Mouse (Mus musculus) adrenal gland, postnatal 4 days (tissue): ENCODE results near the gene Ndufb4. TPM values are rescaled to one million over a fixed set of nuclear protein-coding genes. Genes with fewer than 3 reads are reported as not detected.

Experiments used
- DNase-seq, 2 experiments: peaks; one replicate each; pipeline ENCODE4 v3.0.0; 2021 to 2022; ENCODE audit warnings: low spot score in 2 of 2, mixed read lengths in 2 of 2
- total RNA-seq, 2 experiments: library from RNA; stranded (reverse); gene quantifications; 2 replicates each; pipeline ENCODE4 v1.2.3; 2021

The Ndufb4 gene
- total RNA-seq, 2 experiments from 2014 or later: 108 to 117 TPM

DNA sequence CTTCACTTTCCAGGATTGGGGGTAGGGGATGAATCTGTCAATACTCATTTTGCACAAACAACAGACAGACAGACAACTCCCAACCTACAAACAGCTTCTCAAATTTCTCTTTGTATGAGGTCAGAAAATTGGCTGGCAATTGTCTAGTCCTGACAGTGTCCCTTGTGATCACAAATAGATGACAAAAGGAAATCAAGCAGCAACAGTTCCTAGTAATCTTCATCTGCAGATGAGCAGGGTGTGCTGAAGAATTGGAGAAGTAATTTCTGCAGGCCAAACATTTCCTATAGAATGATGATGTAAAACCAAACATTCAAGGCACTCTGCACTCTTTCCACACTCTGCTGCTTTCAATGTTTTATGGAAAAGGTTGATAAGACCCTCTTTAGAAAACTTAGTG lies 16.5 kb downstream of the Ndufb4 start:
- no peak for DNase-seq

DNA sequence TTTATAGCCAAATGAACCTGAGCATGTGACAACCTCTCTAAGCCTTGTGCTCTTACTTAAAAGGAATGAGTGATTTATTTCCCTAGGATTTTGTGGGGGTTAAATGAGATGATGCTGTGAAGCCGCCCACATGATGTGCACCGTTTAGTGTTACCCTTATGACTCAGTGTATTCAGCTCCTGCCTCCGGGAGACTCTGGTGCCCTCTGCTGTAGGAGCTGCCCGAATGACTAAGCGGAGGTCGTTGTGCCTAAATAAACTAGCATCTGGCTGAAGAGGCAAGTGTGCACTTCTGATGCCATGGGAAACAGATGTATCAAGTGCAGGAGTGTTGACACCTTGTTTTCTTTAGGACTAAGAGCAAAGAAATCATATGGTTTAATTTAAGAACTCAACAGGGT lies 18.1 kb downstream of the Ndufb4 start:
- DNase-seq: no peak

DNA sequence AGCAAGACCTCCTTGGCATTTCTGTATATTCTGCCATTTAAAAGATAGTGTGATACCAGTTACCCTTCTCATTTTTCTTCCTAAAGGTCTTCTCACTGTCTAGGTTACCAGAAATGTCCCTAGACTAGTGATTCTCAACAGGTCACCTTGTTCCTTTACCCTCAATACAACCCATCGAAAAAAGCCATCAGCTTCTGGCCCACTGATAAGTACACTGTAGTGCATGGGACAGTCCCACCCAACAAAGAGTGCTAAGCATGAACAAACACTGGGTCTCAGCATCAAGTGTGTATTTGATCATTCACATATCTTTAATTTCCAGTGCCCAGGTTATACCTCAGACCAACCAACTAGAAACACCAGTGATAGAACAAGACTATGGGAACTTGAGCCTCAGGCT lies 19.2 kb downstream of the Ndufb4 start:
- no peak for DNase-seq

DNA sequence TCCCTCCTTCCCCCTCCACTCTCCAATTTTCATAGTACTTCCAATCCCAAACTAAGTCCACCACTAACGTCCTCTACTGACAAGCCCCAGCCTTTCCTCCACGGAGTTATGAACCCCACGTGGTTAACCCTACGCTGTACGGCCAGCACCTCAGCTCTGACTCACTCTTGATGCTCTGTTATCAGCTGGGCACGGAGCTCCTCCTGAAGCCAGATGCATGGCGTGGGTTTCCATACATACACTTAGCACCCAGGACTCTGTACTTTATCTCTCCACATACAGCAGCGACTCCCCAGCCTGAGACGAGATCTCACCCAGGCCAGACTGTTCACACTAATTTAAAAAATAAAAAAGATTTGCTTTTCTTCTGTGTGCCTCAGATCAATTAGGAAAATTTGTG lies 19.7 kb downstream of the Ndufb4 start:
- DNase-seq: no peak

DNA sequence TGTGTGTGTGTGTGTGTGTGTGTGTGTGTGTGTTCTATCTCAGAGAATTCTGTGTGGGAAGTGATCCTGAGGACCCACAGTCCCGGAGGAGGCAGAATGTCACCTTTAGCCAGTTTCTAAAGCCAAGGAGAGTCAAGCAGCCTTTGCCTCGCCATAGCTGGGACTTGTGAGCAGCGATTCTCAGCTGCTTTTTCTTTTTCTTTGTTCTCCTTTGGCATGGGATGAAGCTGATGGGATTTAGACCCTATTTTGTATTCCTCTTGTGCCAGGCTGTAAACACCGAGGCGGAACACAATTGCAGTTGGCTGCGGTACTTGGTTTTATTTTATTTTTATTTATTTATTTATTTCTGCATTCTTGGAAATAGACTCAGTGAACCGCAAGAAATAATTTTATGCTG lies 25.2 kb downstream of the Ndufb4 start:
- no peak for DNase-seq

DNA sequence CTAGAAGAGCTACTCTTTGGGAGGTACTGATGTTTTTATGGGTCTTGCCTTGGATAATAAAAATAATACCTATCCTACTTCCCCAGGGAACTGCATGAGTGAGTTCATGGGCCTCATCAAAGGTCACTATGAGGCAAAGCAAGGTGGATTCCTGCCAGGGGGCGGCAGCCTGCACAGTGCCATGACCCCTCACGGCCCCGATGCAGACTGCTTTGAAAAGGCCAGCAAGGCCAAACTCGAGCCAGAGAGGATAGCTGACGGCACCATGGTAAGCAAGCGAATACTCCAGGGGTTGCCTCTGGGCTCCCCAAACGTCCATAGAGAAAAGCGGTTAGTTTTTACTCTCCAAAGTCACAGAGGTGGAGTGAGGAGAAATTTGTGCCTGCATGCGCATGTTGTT lies 25.9 kb downstream of the Ndufb4 start:
- DNase-seq: no peak

DNA sequence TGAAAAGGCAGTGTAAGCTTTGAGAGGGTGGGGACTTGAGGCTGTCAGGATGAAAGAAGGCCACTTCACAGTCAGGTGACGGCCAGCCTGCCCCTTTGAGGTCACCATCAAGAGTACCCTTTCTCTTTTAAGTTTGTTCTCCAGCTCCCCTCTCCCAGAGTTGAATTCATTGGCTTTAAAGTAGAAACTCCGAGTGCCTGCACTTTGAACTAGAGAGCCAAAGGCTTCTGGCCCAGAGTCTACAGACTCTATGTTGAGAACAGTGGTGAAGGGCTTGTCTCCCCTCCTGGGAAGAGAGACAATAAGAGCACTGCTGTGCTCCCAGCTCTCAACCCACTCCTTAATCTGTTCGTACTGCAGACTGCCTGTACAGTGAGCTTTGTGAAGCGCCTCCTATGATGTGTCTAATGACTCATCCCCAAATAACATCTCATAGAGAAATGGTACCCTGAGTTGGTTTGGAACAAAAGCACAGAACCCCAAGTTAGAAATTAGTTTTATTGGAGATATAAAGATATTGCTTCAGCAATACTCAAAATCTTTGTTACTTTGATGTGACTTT lies 27.8 kb downstream of the Ndufb4 start:
- no peak for DNase-seq

DNA sequence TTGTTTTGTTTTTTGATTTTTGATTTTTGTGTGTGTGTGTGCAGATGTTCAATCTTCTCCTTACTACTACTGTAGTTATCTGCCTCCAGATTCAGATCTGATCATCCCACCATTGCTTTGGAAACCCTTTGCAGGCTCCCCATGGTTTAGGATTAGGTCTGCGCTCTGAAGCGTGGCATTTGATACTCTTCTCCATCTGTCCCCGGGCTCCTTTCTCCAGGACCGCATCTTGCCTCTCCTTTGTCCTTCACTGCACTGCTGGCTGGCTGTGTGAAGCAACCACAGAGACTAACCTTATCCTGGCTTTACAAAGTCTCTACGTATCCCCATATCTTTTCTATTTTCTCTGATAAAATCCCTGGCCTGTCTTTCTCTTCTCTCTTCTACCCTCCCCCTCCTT lies 31.3 kb downstream of the Ndufb4 start:
- no peak for DNase-seq

DNA sequence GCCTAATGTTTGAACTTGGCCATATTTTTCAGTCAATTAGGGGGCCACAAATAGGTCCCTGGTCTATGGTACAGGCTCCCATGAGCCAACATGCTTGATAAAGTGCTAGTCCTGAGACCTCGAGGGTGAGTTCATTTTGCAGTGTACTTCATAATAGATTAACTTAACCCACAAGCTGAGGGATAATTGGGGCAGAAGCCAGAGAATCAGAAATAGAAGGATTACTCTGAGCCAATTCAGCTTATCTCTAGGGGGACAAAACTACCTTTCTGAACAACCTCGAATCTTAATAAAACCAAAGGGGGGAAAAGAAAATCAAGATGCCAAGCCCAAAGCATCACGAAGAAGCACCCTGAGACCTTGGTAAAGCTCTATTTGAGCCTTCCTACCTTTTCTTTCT lies 31.9 kb downstream of the Ndufb4 start:
- DNase-seq: no peak

DNA sequence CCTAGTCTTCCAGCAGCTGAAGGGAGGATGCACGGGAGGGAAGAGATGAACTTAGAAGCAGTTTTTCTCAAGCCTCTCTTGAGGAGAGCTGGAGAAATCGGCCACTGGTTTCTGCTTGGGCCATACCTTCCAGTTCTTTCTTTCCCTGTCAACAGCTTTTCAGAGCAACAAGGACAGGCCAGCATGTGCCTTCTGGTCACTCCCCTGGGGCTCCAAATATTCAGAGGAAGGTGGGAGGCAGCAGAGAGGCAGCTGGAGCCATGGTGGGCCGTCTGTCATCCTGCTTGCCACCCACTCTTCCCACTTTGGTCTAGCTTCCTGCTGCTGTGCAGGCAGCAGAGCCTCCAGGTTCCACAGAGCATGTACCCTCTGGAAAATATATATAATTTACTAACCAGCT lies 36.6 kb downstream of the Ndufb4 start:
- DNase-seq: no peak

DNA sequence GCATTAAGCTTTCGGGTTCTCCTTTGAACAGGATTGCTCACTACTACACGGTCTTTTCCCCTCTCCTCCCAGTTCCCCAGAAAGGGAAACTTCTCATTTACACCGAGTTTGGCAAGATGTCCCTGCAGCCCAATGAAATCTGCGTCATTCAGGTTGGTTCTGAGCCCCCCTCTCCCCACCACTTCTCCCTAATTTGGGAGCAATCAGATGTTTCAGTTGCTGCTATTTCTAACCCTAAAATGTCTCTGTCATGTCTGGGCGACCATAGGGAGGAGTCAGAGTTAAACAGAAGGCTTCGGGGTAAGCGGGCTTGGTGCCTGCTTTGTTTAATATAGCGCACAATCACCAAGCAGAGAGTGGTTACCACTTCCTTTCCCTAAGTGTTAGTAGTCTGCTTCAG lies 38.1 kb downstream of the Ndufb4 start:
- DNase-seq: no peak

DNA sequence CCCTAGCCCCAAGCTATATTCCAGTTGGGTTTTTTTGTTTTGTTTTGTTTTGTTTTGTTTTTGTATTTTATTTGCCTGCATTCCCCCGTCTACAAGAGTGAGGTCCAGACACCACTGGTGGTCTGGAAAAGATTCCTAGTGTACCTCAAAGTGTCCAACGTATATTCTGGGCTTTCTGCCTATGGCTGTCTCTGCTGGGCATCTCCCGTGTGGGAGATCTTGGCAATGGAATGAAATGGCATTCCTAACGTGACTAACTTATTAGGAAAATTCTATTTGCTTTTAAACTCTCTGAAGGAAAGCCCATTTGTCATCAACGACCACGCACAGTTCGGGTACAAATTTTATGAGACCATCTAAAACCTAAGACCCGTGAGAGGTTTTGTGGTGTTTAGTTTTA lies 38.8 kb downstream of the Ndufb4 start:
- DNase-seq: no peak

DNA sequence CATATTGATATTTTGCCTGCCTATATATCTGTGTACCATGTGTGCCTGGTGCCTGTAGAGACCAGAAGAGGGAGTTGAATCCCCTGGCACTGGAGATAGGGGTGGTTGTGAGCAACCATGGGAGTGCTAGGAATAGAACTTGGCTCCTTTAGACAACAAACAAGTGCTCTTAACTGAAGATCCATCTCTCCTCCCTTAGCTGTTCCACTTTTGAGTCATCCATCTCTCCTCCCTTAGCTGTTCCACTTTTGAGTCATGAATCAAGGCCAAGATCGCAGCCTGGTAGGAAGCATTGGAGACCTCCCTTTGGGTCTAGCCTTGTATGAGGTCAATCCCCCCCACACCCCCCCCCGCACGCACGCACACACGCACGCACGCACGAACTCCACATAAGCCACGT lies 39.7 kb downstream of the Ndufb4 start:
- no peak for DNase-seq

DNA sequence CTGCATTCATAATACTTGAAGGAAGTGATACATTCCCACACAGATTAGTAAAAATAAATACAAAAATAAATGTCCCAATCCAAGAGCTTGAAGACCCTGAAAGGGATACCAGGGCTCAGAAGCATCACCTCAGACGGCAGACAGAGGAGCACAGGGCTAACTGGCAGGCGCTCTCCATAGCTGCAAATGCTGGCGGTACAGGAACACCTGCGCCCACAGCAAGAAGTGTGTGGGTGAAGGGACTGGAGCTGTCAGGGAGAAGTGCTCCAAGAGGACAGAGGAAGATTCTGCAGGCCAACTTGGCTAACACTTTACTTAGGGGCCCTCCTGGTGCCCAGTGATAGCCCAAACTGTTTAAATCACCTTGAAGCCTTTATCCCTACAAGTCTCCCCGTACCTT lies 42.2 kb downstream of the Ndufb4 start:
- DNase-seq: no peak

DNA sequence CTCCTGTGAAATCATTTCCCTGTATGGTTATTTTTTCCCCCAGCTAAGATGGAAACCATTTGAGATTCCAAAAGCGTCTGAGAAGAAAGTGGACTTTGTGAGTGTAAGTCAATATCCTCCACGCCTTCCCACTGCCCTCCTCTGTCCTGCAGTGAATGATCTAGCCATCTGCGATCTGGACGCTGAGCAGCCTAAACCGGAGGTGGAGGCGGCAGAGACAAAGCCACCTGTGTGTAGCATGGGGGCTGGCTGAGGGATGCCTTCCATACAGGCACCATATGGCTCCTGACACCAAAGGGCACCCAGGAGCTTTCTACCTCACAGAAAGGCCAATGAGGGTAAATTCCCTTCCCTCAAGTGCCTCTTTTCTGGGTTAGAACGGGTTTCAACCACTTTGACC lies 43.2 kb downstream of the Ndufb4 start:
- DNase-seq: no peak

DNA sequence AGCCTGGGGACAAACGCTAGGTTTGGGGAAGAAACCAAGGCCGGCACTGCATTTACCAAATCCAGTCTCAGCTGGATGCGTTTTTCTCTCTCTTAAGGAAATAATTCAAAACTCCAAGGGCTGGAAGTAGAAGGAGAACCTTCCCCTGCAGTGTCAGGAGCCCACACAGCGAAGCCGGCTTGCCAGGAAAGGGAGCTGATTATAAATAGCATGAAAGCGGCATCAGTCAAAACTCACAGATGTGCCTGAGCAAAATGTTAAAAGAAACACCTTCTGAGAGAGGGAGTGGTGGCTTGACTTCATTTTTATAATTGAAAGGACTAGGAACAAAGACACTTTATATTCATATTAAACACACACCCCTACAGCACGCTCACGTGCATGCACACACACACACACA lies 43.9 kb downstream of the Ndufb4 start:
- DNase-seq: no peak

DNA sequence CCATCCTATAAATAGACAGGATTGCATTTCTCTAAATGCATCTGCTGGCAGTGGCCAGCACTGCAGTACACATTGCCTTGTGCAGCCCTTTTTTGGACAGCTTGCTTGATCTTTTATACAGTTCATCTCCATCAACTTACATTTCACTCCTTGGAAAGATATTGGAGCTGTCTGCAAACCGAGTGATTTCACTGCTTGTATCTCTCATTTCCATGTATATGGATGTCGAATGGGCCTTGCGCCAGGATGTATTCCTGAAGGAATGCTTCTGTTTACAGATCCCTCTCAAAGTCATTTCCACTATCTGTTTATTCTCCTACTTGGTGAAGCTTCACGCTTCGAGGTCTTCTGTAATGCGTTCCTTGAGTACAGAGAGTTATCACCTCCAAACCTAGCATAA lies 50.0 kb downstream of the Ndufb4 start:
- no peak for DNase-seq

DNA sequence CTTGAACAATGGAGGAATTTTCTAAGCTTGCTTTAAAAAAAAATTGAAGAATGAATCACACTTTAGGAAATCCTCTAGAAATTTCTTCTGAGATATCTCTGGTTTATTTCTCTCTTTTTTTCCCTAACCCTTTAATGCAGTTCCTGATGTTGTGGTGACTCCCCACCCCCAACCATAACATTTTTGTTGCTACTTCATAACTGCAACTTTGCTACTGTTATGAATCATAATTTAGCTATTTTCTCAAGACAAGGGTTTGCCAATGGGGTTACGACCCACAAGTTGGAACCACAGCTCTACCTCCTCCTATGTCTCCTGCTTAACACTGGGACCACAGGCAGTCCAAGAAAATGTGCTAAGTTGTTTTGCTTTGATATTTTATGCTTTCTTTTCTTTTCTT lies 50.8 kb downstream of the Ndufb4 start:
- DNase-seq: no peak

DNA sequence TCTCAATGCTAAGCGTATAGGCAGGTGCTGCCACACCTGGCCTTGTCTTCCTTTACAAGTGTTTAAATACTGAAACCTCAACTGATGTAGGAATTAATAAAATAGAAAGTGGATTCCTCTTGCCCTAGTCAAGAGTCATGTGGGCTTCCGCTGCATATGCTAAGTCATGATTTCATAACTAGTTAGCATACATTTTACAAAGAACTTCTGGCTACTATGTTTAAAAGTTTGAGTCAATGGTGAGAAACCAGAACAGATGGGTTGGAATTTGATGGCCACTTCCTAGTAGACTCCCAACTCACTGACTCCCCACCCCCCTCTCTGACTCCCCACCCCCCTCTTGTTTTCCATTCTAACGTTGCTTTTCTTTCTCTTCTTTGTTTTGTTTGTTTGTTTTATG lies 54.9 kb downstream of the Ndufb4 start:
- DNase-seq: no peak

DNA sequence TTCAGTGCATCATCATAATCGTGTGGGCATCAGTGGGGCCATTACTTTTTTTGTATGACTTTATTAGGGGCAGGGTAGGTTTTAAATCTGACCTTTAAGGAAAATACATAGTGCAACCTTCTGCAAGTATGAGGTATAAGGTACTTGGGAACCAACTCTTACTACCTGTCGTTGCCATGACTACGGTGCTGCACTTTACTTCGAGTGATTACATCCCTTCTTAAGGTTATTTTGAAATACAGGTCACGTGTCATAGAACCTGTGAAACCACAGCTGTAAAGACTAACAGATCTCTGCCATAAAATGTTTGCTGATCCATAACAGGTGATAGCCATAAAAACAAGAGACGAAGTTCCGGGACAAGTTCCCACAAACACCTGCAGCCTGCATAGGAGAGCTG lies 55.8 kb downstream of the Ndufb4 start:
- DNase-seq: no peak

DNA sequence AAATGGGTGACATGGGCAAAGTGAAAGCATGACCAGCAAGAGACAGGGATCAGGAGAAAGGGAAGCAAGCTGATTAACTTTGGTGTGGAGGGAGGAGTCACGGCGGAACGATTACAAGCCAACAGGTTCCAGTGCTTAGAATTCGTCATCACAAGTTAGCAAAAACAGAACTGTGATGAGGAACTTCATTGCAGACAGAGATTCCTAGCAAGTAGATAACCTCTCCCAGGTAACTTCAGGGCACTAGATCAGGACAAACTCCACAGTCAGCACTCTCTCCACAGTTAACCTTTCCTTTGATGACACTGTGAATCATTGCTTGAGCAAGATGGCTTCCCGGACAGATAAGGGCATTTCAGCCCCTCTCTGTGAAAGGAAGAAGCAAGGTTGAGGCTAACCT lies 56.8 kb downstream of the Ndufb4 start:
- no peak for DNase-seq
